Mouse (Mus musculus) forebrain, postnatal 0 days (tissue): ENCODE data around the gene Nsmce1. TPM values are rescaled to one million over a fixed set of nuclear protein-coding genes. Genes with fewer than 3 reads are reported as not detected.
A peak's percentile ranks its signal among the peaks of the same experiment; 100 is the strongest.

Experiments used
- ATAC-seq: fragments of 200-750 bp; cut with Nextera tagmentation; 2 replicates; pipeline ENCODE4 v1.8.0; 2017; ENCODE audit warnings: mild to moderate bottlenecking, moderate library complexity
- DNase-seq: peaks from one replicate; pipeline ENCODE4 v3.0.0-alpha.2; 2015
- H3K27ac ChIP-seq: fragments of 300-500 bp; sonication (generic); 2 replicates; pipeline ENCODE4 v1.5.1; 2014; ENCODE audit warnings: low read depth, mild to moderate bottlenecking, antibody characterized with exemption, low read length, moderate library complexity, mixed read lengths
- H3K27me3 ChIP-seq: fragments of 300-500 bp; sonication (generic); 2 replicates; pipeline ENCODE4 v1.6.1; 2014; ENCODE audit warnings: mild to moderate bottlenecking, low read length, mixed read lengths; ENCODE audit not compliant: insufficient read depth
- H3K36me3 ChIP-seq: fragments of 300-500 bp; sonication (generic); 2 replicates; pipeline ENCODE4 v1.6.1; 2014; ENCODE audit warnings: mild to moderate bottlenecking, moderate library complexity; ENCODE audit not compliant: insufficient read depth
- H3K4me1 ChIP-seq: fragments of 300-500 bp; sonication (generic); 2 replicates; pipeline ENCODE4 v1.6.1; 2014; ENCODE audit warnings: antibody characterized with exemption; ENCODE audit not compliant: insufficient read depth
- H3K4me2 ChIP-seq: fragments of 300-500 bp; sonication (generic); 2 replicates; pipeline ENCODE4 v1.6.1; 2014; ENCODE audit warnings: low read depth, mild to moderate bottlenecking, moderate library complexity
- H3K4me3 ChIP-seq: fragments of 300-500 bp; sonication (generic); 2 replicates; pipeline ENCODE4 v1.5.1; 2014; ENCODE audit warnings: low read depth, low read length, mixed read lengths
- H3K9ac ChIP-seq: fragments of 300-500 bp; sonication (generic); 2 replicates; pipeline ENCODE4 v1.6.1; 2014; ENCODE audit warnings: mild to moderate bottlenecking
- H3K9me3 ChIP-seq: fragments of 300-500 bp; sonication (generic); 2 replicates; pipeline ENCODE4 v1.6.1; 2016; ENCODE audit warnings: low read length
- CTCF ChIP-seq: sonication (generic); IDR thresholded peaks from 2 replicates; pipeline ENCODE4 v1.5.1; 2016; ENCODE audit warnings: antibody characterized with exemption, control low read depth, low read depth
- WGBS: fragments of 180-500 bp; shearing (Covaris S2); extraction: QIAGEN DNeasy Blood & Tissue Kit; methylation state at CpG from one replicate; pipeline ENCODE4 v1.1.7; 2014; 5-methylcytosine and 5-hydroxymethylcytosine counted together
- polyA plus RNA-seq: library from polyadenylated mRNA; unstranded; fragments of >200 nt; fragmentation: Nextera tagmentation; extraction: Ambion mirVana; gene quantifications from 2 replicates; pipeline ENCODE4 v1.2.1, GENCODE M21; 2015
- total RNA-seq: library from RNA; depleted of rRNA; stranded (reverse); fragments of >200 nt; gene quantifications from 2 replicates; pipeline ENCODE4 v1.2.3, GENCODE M21; 2014; rRNA removed

Gene Nsmce1
- total and polyA plus RNA-seq, 2 experiments from 2014 or later = 43.3 to 107 TPM

DNA sequence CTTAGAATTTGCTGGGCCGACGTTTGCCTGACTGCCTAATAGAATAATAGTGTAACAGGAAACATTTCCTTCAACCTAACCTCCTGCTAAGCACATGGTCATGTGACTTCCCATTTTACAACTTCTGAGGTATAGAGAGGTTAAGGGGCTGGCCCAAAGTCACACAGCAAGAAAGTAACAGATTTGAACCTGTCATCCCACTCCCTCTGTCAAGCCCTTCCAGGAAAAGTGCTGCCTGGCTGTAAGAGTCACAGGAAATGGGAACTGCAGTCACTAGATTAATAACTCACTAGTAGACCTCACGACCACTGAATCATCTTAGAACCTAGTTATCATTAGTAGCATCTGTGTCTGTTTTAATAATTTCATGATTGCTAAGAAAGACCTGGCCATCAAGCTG is 68.3 kb downstream of the Nsmce1 start:
- no peak overlapping the region for H3K27ac ChIP-seq
- no peaks in the 10 kb centered on the region for H3K9me3 ChIP-seq
- WGBS = 75% methylated on average over 3 of the region's 3 CpGs
- ATAC-seq (no peak), DNase-seq (no peak)
- no peaks in the 10 kb centered on the region for H3K27me3 ChIP-seq
- H3K4me2 ChIP-seq = no peak overlapping the region
- no peaks in the 10 kb centered on the region for H3K36me3 ChIP-seq
- no peaks in the 10 kb centered on the region for H3K4me1 ChIP-seq
- no peak for TF ChIP-seq CTCF
- H3K9ac ChIP-seq = no peak overlapping the region
- H3K4me3 ChIP-seq = no peak overlapping the region

- Histone ChIP-seq H3K27me3 (no peaks in the 10 kb centered on the region), H3K9ac (no peak overlapping the region), H3K36me3 (no peaks in the 10 kb centered on the region), H3K27ac (no peak overlapping the region), H3K4me1 (no peaks in the 10 kb centered on the region), H3K4me2 (no peak overlapping the region), H3K4me3 (no peak overlapping the region), H3K9me3 (no peaks in the 10 kb centered on the region)
- no peak for TF ChIP-seq CTCF
- 58% methylated on average over 2 of the region's 2 CpGs for WGBS
- no peak for ATAC-seq
- DNase-seq = no peak
These were observed 69.5 kb downstream of the Nsmce1 start for GRCm38 (mm10) chr7:125421911-125422310.

- no peak for DNase-seq
- peak; percentile 55 for TF ChIP-seq CTCF
- WGBS = 65% methylated on average over 2 of the region's 2 CpGs
- Histone ChIP-seq H3K36me3 (no peaks in the 10 kb centered on the region), H3K27ac (no peak overlapping the region), H3K9me3 (no peaks in the 10 kb centered on the region), H3K9ac (no peak overlapping the region), H3K4me3 (no peak overlapping the region), H3K4me2 (no peak overlapping the region), H3K27me3 (no peaks in the 10 kb centered on the region), H3K4me1 (no peaks in the 10 kb centered on the region)
- no peak for ATAC-seq
These were observed 71.2 kb downstream of the Nsmce1 start for GRCm38 (mm10) chr7:125420190-125420589.

DNA sequence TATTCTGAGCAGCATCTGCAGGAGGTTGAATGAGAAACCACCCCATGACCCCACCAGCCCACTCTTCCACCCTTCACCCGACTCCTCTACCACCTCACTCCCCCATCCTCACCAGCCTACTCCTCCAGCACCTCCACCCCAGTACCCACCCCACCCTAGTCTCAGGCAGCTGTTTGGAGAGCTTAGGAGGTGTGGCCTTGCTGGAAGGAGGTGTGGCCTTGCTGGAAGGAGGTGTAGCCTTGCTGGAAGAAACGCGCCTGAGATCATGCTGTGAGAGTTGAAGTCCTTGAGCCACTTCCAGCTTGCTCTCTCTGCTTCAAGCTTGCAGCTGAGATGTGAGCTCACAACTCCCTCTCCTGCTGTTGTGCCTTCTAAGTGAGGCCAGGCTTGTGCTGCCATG is 73.0 kb downstream of the Nsmce1 start:
- TF ChIP-seq CTCF = no peak
- WGBS = 30% methylated on average over 3 of the region's 3 CpGs
- H3K9ac ChIP-seq = no peak overlapping the region
- no peak overlapping the region for H3K4me2 ChIP-seq
- no peak overlapping the region for H3K27ac ChIP-seq
- ATAC-seq (no peak), DNase-seq (no peak)
- no peaks in the 10 kb centered on the region for H3K27me3 ChIP-seq
- no peaks in the 10 kb centered on the region for H3K4me1 ChIP-seq
- H3K36me3 ChIP-seq = no peaks in the 10 kb centered on the region
- no peak overlapping the region for H3K4me3 ChIP-seq
- no peaks in the 10 kb centered on the region for H3K9me3 ChIP-seq

Other genes with a start within 250 kb of the Nsmce1 start
- gene Kdm8, start 46.9 kb downstream of the Nsmce1 start, total RNA-seq = 4.7 and 6.9 TPM in 2 replicates
- 1.9 and 3.1 TPM in 2 replicates for gene Kdm8, start 46.9 kb downstream of the Nsmce1 start, polyA plus RNA-seq
- 6.0 and 6.9 TPM in 2 replicates for gene Il4ra, start 60.5 kb upstream of the Nsmce1 start, total RNA-seq
- gene Il4ra, start 60.5 kb upstream of the Nsmce1 start, polyA plus RNA-seq = 3.3 and 4.1 TPM in 2 replicates
- gene Il21r, start 111.8 kb upstream of the Nsmce1 start, total RNA-seq = 0.95 and 1.2 TPM in 2 replicates
- gene Il21r, start 111.8 kb upstream of the Nsmce1 start, polyA plus RNA-seq = 0.21 and 0.23 TPM in 2 replicates
- 69.7 and 77.2 TPM in 2 replicates for gene Gtf3c1, start 216.2 kb upstream of the Nsmce1 start, total RNA-seq
- 14.3 and 19.0 TPM in 2 replicates for gene Gtf3c1, start 216.2 kb upstream of the Nsmce1 start, polyA plus RNA-seq
- gene D430042O09Rik, start 216.3 kb upstream of the Nsmce1 start, total RNA-seq = 16.2 and 19.8 TPM in 2 replicates
- gene D430042O09Rik, start 216.3 kb upstream of the Nsmce1 start, polyA plus RNA-seq = 3.5 and 4.6 TPM in 2 replicates